Mouse (Mus musculus): ENCODE measurements at regions not wholly inside any gene's neighbourhood (a gene's known extent, or its start where the extent isn't known, plus 50 kb on each side); places are given as distances from the start of the nearest gene placed in this dataset.

DNA sequence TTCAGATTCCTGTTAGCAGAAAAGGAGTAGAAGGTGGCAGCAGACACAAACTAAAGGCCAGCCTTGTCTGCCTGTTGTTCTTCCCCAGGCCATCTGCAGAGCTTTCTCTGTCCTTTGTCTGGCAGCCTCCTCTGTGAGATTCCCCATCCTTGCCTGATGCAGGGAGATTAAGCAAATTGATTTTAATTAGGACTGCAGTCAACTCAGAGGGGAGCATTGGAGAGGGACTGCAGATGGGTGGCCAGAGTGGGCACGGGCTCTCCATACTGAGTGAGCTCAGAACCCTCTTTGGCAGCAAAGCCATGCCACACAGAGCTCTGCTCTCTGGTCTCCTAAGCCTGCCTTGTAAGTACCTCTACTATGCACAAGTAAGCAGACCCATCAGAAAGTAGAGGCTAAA lies 158.5 kb downstream of the Maf start:
- DNase-seq = no peak

DNA sequence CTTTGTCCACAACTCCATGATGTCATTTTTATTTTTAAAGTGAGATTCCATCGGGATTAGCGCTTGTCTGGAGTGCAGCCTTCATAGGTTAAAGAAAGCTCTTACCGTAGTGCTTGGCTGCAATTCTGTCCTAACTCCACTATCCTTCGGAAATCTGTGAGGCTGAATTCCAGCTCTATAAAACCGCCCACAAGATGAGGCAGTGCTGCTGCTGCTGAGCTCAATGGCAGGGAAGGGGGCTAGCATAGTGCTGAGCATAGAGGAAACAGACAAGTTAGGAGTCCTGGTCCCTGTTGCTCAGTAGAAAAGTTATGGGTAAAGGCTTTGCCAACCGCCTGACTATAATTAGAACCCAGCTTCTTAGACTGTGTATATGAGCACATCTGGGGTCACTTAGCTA lies 163.5 kb downstream of the Maf start:
- DNase-seq = no peak

- DNase-seq = no peak
Observed at GRCm38 (mm10) chr8:115542935-115543334, 164.7 kb downstream of the Maf start.

DNA sequence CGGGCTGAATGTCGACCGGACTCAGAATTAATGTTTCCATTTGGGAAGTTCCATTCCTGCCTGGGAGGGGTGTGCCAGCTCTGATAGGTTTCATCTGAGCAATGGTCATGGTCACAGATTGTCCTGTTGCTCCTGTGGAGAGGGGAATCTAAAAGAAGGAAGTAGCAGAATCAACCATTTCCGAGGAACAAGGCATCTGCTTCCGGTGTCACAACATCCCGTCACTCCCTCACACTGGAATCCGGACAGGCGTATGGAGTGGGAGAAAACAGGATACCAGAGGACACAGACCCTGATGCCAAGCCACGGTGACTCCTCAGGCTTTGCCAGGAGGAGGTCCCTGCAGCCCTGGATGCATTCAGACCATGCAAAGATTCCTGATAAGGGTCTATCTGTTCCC lies 168.0 kb downstream of the Maf start:
- DNase-seq = peak; percentile 36

DNA sequence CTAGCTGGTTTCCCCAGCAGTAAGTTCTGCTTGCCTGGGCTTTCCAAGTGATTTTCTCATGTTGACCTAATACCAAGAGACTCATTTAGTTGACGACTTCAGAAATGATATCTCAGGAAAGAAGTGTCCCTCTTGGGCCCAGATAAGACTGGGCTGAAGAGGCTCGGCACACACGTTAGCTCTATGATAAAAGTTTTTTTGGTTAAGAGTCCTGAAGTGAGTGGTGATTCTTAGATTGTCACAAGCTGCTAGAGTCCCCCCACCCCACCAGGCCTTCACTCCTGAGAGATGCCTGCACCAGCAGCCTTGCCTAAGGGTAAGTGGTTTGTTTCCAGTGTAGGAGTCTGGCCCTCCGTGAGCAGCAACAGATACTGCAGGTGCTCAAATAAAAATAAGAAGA lies 169.4 kb downstream of the Maf start:
- DNase-seq = no peak

- no peak for DNase-seq
Observed at GRCm38 (mm10) chr8:115537761-115538160, 169.8 kb downstream of the Maf start.

GRCm38 (mm10) chr8:115536554-115537346 lies 170.8 kb downstream of the Maf start:
- no peak for DNase-seq

- no peak for DNase-seq
Observed at GRCm38 (mm10) chr8:115536001-115536400, 171.6 kb downstream of the Maf start.

- no peak for DNase-seq
Observed at GRCm38 (mm10) chr8:115534030-115534429, 173.6 kb downstream of the Maf start.

DNA sequence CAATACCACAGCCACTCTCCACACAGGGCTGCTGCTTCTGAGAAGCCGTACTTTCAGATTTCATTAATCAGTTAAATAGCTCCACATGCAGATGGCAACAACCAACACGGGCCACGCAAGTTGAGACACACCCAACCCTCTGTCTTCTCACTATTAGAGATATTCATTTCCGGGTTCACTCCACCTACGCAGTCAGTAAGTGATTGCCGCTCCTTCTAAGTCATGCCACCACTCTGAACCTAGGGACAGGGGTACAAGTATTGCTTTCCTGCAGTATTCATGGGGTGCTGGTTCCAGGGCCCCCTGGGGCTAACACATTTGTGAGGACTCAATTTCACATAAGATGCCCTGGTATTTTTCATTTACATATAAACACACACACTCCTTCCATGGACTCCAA lies 176.3 kb downstream of the Maf start:
- DNase-seq = no peak

DNA sequence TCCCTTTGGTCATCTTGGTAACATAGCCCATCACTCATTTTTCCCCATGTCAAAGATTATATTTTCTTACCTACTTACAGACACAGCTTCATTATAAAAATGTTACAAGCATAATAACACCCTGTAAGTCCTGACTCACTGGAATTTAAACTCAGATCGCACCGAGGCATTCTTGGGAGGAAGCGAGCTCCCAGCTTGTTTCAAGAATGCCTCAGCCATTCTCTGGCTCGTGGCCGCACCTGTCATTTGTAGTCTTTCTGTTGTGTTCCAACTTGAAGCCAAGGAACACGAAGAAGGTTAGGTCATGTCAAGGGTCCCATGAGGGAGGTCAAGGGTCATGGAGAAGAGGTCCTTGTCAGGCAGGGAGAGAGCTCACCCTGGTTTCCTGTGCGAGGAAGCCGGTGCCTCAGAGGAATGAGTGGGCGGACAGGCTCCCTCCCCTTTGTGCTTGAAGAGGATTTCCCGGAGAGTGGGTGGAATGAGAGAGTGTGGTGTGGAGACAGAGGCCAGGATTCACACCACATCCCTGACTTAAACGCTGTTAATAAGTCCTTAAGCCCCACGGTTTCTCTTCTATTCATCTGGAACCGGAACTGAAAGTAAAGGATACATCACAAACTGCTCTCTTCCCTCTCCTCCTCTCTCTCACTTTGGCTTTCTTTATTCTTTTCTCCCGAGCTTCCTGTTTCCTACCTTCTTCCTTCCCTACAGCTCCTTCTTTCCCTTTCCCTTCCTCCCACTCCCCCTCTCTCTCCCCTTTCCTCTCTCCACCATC lies 177.8 kb downstream of the Maf start:
- peak; percentile 22 for DNase-seq

GRCm38 (mm10) chr8:115528879-115529278 lies 178.7 kb downstream of the Maf start:
- no peak for DNase-seq

- no peak for DNase-seq
Observed at GRCm38 (mm10) chr8:115525149-115525548, 182.4 kb downstream of the Maf start.

GRCm38 (mm10) chr8:115524713-115525112 lies 182.9 kb downstream of the Maf start:
- DNase-seq = peak; percentile 12

GRCm38 (mm10) chr8:115522527-115522926 lies 185.1 kb downstream of the Maf start:
- DNase-seq = no peak

DNA sequence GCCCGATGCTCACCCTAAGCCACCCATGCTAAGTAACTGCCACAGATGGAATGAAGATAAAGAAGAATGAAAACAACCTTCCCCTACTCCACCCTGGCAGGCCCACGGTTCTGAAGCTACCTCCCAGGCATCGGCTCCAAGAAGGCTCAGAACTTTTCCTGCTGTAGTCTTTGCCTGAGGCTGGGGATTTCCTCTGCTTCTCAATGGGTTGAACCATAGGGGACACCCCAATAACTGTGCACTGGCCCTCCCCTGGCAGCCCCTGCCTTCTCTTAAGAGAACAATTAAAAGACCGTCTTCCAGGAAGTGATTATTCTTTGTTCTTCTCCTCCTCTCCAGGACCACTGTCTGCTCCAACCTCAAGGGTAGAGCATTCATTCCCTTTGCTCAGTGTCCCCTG lies 191.9 kb downstream of the Maf start:
- DNase-seq = no peak

DNA sequence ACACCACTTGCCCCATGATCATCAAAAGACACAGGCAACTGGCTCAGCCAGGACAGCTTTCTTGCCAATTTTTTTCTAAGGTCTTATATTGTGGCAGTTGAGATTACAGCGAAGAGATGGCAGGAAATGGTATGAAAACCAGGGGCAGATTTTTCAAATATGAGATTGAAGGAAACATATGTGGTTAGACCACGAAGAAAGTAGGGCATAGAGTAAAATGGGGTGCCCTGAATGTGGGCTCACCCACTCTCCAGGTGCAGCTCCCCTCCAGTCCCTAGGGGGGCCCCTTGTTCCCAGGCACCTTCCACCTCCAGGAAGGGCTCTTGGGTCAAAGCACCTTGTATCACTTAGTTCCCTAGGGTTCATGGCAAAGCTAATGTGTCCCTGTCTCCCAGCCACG lies 193.1 kb downstream of the Maf start:
- no peak for DNase-seq

- no peak for DNase-seq
Observed at GRCm38 (mm10) chr8:115507180-115507579, 200.4 kb downstream of the Maf start.

DNA sequence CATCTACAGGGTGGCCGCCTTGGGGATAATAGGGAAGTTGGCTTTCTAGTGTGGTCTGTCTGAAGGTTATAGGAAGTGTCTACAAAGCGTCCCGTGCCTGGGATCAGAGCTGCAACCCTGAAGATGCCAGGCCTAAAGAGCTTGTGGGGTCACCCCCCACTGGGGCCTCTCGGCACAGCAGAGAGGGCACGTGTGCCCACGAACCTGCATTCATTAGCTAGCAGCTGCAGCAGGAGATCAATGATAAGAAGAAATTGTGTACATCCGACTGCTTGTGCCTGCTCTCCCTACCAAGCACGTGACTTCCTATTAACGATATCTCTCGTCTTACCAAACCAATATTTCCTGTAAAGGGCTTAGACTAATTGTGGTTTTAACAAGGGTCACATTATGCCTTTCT lies 200.9 kb downstream of the Maf start:
- no peak for DNase-seq

DNA sequence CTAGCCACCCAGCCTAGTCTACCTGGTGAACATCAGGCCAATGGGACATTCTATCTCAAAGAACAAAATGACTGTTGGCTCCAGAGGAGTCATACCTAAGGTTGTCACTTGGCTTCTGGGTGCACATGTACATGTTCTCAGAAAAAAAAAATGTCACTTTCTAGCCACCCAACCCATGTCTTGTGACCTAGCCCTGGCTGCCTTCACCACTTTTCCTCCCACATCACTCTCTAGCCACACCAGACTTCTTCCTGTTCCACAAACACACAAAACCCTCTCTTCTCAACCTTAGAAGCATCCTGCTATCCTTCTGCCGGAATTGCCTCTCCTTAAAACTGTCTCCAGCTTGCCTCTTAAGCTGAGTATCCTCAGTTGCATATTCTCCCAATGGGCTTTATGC lies 211.6 kb downstream of the Maf start:
- no peak for DNase-seq

GRCm38 (mm10) chr8:115494353-115494752 lies 213.2 kb downstream of the Maf start:
- DNase-seq = no peak

DNA sequence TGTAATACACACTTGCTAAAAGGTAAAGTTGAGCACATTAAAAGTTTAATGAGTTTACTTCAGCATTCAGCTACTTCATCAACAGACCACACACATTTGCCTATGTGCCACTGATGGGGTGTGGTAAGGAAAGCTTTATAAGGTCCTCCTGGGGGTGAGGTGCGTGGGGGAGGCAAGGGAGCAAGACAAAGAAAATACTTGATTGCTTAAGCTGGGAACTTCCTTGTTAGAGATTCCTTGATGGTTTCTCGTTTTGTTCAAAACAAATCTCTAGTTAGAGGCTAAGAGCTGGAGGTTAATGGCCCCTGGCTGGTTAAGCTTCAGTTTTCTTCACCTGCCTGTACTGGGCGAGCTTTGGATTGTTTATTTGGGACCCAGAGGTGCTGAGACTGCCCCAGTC lies 220.7 kb downstream of the Maf start:
- no peak for DNase-seq

DNA sequence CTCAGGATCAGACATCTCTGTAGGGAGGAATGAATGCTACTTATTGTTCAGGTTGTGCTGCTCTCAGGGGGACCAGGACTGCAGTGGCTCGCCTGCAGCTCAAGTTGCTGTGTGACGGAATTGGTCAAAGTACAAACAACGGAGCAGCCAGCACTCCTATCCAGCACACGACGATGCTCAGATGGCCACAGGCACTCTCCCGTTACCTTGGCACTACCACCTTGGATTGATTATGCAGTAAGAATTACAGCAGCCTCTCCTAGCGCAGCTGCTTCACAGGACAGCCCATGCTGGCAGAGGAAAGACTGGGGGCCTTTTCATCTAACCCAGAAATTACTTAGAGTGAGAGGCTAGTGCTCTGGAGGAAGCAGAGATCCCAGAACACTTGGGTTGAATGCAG lies 226.5 kb downstream of the Maf start:
- no peak for DNase-seq

- peak; percentile 21 for DNase-seq
Observed at GRCm38 (mm10) chr8:115478406-115479060, 229.1 kb downstream of the Maf start.
